Mouse (Mus musculus): Measurements from ENCODE around the gene Tmcc1. TPM values are rescaled to one million over a fixed set of nuclear protein-coding genes. Genes with fewer than 3 reads are reported as not detected.
A peak's percentile ranks its signal among the peaks of the same experiment; 100 is the strongest.

Gene Tmcc1
- polyA plus RNA-seq, 1 experiment from 2014 or later: 9.4 TPM

DNA sequence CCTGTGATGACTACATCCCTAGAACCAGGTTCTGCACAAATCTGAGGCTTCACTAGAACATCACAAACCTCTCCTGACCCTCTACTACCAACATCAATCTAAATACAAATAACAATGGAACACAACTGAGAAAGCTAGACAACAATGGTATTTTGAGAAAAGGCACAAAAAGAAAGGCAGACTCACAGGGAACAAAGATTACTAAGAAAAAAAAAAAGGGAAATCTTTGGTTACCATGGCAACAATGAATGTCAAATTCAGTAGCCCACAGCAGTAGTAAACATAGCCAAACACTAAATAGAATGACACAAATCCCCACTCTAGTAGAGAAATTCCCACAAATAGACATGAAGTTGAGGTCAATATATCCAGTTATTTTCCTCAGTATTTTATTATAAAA lies 52.5 kb downstream of the Tmcc1 start:
- H3K4me3 ChIP-seq (ENCODE audit: low read depth, low read length): no peak overlapping the region
- no peak overlapping the region for H3K27ac ChIP-seq (replicated peaks)
- no peak overlapping the region for H3K4me2 ChIP-seq (replicated peaks; ENCODE audit: low read depth)
- H3K9ac ChIP-seq (ENCODE audit: low read length): no peak overlapping the region
- ATAC-seq (ENCODE audit: low FRiP score, low TSS enrichment): no peak
- H3K27me3 ChIP-seq (ENCODE audit: control insufficient read depth, insufficient read depth, low read length): no peaks in the 10 kb centered on the region
- no peak for DNase-seq (ENCODE audit: low spot score)
- H3K4me1 ChIP-seq (replicated peaks; ENCODE audit: control insufficient read depth, insufficient read depth): no peaks in the 10 kb centered on the region
- no peak for TF ChIP-seq CTCF (IDR thresholded peaks at IDR 0.05; ENCODE audit: low read depth)
- no peak for TF ChIP-seq EP300 (optimal IDR thresholded peaks at IDR 0.05)
- no peaks in the 10 kb centered on the region for H3K36me3 ChIP-seq (ENCODE audit: control insufficient read depth, insufficient read depth, low read length)
- H3K9me3 ChIP-seq (ENCODE audit: control insufficient read depth, low read length): no peaks in the 10 kb centered on the region

GRCm38 (mm10) chr6:116139143-116139856 lies 54.0 kb downstream of the Tmcc1 start:
- 59% methylated on average over 2 of the region's 2 CpGs for WGBS
- Histone ChIP-seq H3K9me3 (ENCODE audit: control insufficient read depth, low read length) (no peaks in the 10 kb centered on the region), H3K9ac (ENCODE audit: low read length) (no peak overlapping the region), H3K4me1 (replicated peaks; ENCODE audit: control insufficient read depth, insufficient read depth) (no peaks in the 10 kb centered on the region), H3K36me3 (ENCODE audit: control insufficient read depth, insufficient read depth, low read length) (no peaks in the 10 kb centered on the region), H3K4me2 (replicated peaks; ENCODE audit: low read depth) (no peak overlapping the region), H3K4me3 (ENCODE audit: low read depth, low read length) (no peak overlapping the region), H3K27me3 (ENCODE audit: control insufficient read depth, insufficient read depth, low read length) (no peaks in the 10 kb centered on the region), H3K27ac (replicated peaks) (no peak overlapping the region)
- no peak for DNase-seq (ENCODE audit: low spot score)
- 0 out of 2 replicates have a peak, but pooled peaks have one; percentile 10 for ATAC-seq (ENCODE audit: low FRiP score, low TSS enrichment)
- TF ChIP-seq CTCF (IDR thresholded peaks at IDR 0.05; ENCODE audit: low read depth) (peak; percentile 64), EP300 (optimal IDR thresholded peaks at IDR 0.05) (no peak)

GRCm38 (mm10) chr6:116135971-116136632 lies 57.2 kb downstream of the Tmcc1 start:
- 50% methylated on average over 7 of the region's 7 CpGs for WGBS
- no peaks in the 10 kb centered on the region for H3K27me3 ChIP-seq (ENCODE audit: control insufficient read depth, insufficient read depth, low read length)
- peak overlapping the region; percentile 3; the same call in 1 of the 2 replicates for H3K4me2 ChIP-seq (replicated peaks; ENCODE audit: low read depth)
- H3K4me3 ChIP-seq (ENCODE audit: low read depth, low read length): no peak overlapping the region
- H3K9me3 ChIP-seq (ENCODE audit: control insufficient read depth, low read length): no peaks in the 10 kb centered on the region
- H3K9ac ChIP-seq (ENCODE audit: low read length): no peak overlapping the region
- H3K27ac ChIP-seq (replicated peaks): no peak overlapping the region
- no peaks in the 10 kb centered on the region for H3K4me1 ChIP-seq (replicated peaks; ENCODE audit: control insufficient read depth, insufficient read depth)
- no peaks in the 10 kb centered on the region for H3K36me3 ChIP-seq (ENCODE audit: control insufficient read depth, insufficient read depth, low read length)
- no peak for ATAC-seq (ENCODE audit: low FRiP score, low TSS enrichment)
- no peak for TF ChIP-seq EP300 (optimal IDR thresholded peaks at IDR 0.05)
- TF ChIP-seq CTCF (IDR thresholded peaks at IDR 0.05; ENCODE audit: low read depth): peak; percentile 66
- DNase-seq (ENCODE audit: low spot score): no peak

DNA sequence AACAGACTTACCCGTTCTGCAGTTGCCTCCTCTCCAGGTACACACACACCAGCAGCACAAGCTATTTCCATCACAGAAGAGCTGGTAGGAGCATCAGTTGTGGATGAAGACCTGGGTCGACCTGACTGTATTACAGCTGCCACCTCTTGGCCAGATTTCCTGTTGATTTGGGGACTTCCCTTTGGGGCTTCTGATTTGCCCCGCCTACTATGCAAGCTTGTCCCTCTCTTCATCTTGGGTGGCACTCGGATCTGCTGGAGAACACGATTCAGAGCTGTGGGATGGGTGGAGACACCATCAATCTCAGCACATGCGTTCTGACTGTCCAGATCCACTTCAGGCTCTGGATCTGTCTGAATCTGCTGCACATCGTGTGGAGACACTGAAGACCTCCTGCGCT lies 59.5 kb downstream of the Tmcc1 start:
- no peak for DNase-seq (ENCODE audit: low spot score)
- WGBS: 66% methylated on average over 8 of the region's 8 CpGs

DNA sequence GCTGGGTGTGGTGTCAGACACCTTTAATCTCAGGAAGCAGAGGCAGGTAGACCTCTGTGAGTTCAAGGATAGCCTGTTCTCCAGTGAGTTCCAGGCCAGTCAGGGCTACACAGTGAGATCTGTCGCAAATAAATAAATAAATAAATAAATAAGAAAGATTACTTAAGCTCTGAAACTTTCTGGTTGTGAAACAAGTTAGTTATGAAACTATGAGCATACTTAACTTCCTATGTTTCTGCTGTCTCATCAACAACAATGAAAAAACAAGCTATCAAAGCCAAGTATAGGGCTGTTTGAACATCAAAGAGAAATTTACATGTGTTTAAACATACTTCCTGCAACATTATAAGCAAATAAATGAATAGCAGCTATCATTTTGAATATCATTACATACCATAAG lies 61.5 kb downstream of the Tmcc1 start:
- Histone ChIP-seq H3K4me3 (ENCODE audit: low read depth, low read length) (no peak overlapping the region), H3K9ac (ENCODE audit: low read length) (no peak overlapping the region), H3K4me2 (replicated peaks; ENCODE audit: low read depth) (no peak overlapping the region), H3K4me1 (replicated peaks; ENCODE audit: control insufficient read depth, insufficient read depth) (no peaks in the 10 kb centered on the region), H3K27ac (replicated peaks) (no peak overlapping the region), H3K36me3 (ENCODE audit: control insufficient read depth, insufficient read depth, low read length) (no peaks in the 10 kb centered on the region), H3K27me3 (ENCODE audit: control insufficient read depth, insufficient read depth, low read length) (no peaks in the 10 kb centered on the region), H3K9me3 (ENCODE audit: control insufficient read depth, low read length) (no peaks in the 10 kb centered on the region)
- no peak for DNase-seq (ENCODE audit: low spot score)
- no peak for ATAC-seq (ENCODE audit: low FRiP score, low TSS enrichment)
- no peak for TF ChIP-seq EP300 (optimal IDR thresholded peaks at IDR 0.05)
- no peak for TF ChIP-seq CTCF (IDR thresholded peaks at IDR 0.05; ENCODE audit: low read depth)
- 90% methylated on average over 1 of the region's 1 CpGs for WGBS

More for the DNA sequence above, 59.5 kb downstream of the Tmcc1 start:
- Histone ChIP-seq H3K9ac (ENCODE audit: low read length) (no peak overlapping the region), H3K4me2 (replicated peaks; ENCODE audit: low read depth) (no peak overlapping the region), H3K9me3 (ENCODE audit: control insufficient read depth, low read length) (no peaks in the 10 kb centered on the region), H3K27me3 (ENCODE audit: control insufficient read depth, insufficient read depth, low read length) (no peaks in the 10 kb centered on the region), H3K36me3 (ENCODE audit: control insufficient read depth, insufficient read depth, low read length) (no peaks in the 10 kb centered on the region), H3K27ac (replicated peaks) (no peak overlapping the region), H3K4me1 (replicated peaks; ENCODE audit: control insufficient read depth, insufficient read depth) (no peaks in the 10 kb centered on the region), H3K4me3 (ENCODE audit: low read depth, low read length) (no peak overlapping the region)
- TF ChIP-seq CTCF (IDR thresholded peaks at IDR 0.05; ENCODE audit: low read depth) (no peak), EP300 (optimal IDR thresholded peaks at IDR 0.05) (no peak)
- ATAC-seq (ENCODE audit: low FRiP score, low TSS enrichment): no peak

DNA sequence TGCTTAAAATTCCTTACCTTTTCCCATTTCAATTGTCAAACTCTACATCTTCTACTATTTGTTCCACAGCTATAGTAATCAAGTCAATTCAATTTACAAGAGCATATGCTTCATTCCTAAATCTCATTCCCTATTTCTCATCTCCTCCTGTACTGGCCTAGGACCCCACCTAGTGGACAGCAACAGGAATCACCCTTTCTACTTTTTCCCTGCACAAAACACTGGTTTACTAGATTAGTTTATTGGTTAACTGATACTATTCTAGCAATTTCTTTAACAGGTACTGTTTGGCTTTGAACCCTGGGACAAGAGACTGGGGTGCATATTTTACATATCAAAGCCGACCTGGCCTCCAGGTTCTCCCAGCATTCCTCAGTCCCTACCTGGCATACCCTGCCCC lies 64.6 kb downstream of the Tmcc1 start:
- Histone ChIP-seq H3K4me1 (replicated peaks; ENCODE audit: control insufficient read depth, insufficient read depth) (no peaks in the 10 kb centered on the region), H3K27ac (replicated peaks) (no peak overlapping the region), H3K9ac (ENCODE audit: low read length) (no peak overlapping the region), H3K4me3 (ENCODE audit: low read depth, low read length) (no peak overlapping the region), H3K36me3 (ENCODE audit: control insufficient read depth, insufficient read depth, low read length) (no peaks in the 10 kb centered on the region), H3K9me3 (ENCODE audit: control insufficient read depth, low read length) (no peaks in the 10 kb centered on the region), H3K27me3 (ENCODE audit: control insufficient read depth, insufficient read depth, low read length) (no peaks in the 10 kb centered on the region), H3K4me2 (replicated peaks; ENCODE audit: low read depth) (no peak overlapping the region)
- no peak for ATAC-seq (ENCODE audit: low FRiP score, low TSS enrichment)
- WGBS: 6% methylated on average over 1 of the region's 1 CpGs
- peak; percentile 20 for DNase-seq (ENCODE audit: low spot score)
- peak; percentile 93 for TF ChIP-seq CTCF (IDR thresholded peaks at IDR 0.05; ENCODE audit: low read depth)
- TF ChIP-seq EP300 (optimal IDR thresholded peaks at IDR 0.05): no peak

All from stomach, postnatal 0 days (tissue).